Mouse (Mus musculus) CH12.LX (cell line): Measurements from ENCODE around the gene Mpped1.

ENCODE experiments used
- CTCF ChIP-seq, 2 experiments: IDR thresholded peaks in 1 of 2; conservative IDR thresholded peaks in 1 of 2; 2 replicates each; pipeline ENCODE4 v1.5.1; 2011 to 2012; ENCODE audit warnings: low read depth in 2 of 2, low read length in 2 of 2, improper control_type of control experiment in 1 of 2, inconsistent platforms in 1 of 2, mild to moderate bottlenecking in 1 of 2, moderate library complexity in 1 of 2
- EP300 ChIP-seq: IDR thresholded peaks from 2 replicates; pipeline ENCODE4 v1.6.1; 2011; ENCODE audit warnings: low read length, improper control_type of control experiment
- ETS1 ChIP-seq: conservative IDR thresholded peaks from 2 replicates; pipeline ENCODE4 v1.6.1; 2012; ENCODE audit warnings: low read depth, mild to moderate bottlenecking, inconsistent platforms, low read length, improper control_type of control experiment, moderate library complexity
- HCFC1 ChIP-seq: IDR thresholded peaks from 2 replicates; pipeline ENCODE4 v1.6.1; 2012; ENCODE audit warnings: low read depth, mild to moderate bottlenecking, inconsistent platforms, low read length, improper control_type of control experiment
- MAFK ChIP-seq: IDR thresholded peaks from 2 replicates; pipeline ENCODE4 v1.6.1; 2011; ENCODE audit warnings: low read length, improper control_type of control experiment; ENCODE audit not compliant: insufficient replicate concordance
- NELFE ChIP-seq: IDR thresholded peaks from 2 replicates; pipeline ENCODE4 v1.6.1; 2011; ENCODE audit warnings: low read depth, low read length, improper control_type of control experiment
- NRF1 ChIP-seq: IDR thresholded peaks from 2 replicates; pipeline ENCODE4 v1.6.1; 2014; ENCODE audit warnings: low read depth, mild to moderate bottlenecking, inconsistent platforms, low read length, improper control_type of control experiment, moderate library complexity
- POLR2A ChIP-seq: IDR thresholded peaks from 2 replicates; pipeline ENCODE4 v1.6.1; 2011; ENCODE audit warnings: low read depth, mild to moderate bottlenecking, improper control_type of control experiment, low read length
- TBP ChIP-seq: conservative IDR thresholded peaks from 2 replicates; pipeline ENCODE4 v1.6.1; 2011; ENCODE audit warnings: low read depth, low read length, improper control_type of control experiment
- USF1 ChIP-seq: IDR thresholded peaks from 2 replicates; pipeline ENCODE4 v1.6.1; 2014; ENCODE audit warnings: low read depth, mild to moderate bottlenecking, inconsistent platforms, low read length, improper control_type of control experiment
- USF2 ChIP-seq: conservative IDR thresholded peaks from 2 replicates; pipeline ENCODE4 v1.6.1; 2011; ENCODE audit warnings: low read depth, low read length, improper control_type of control experiment
- ZMIZ1 ChIP-seq: IDR thresholded peaks from 2 replicates; pipeline ENCODE4 v1.6.1; 2012; ENCODE audit warnings: low read depth, mild to moderate bottlenecking, inconsistent platforms, low read length, improper control_type of control experiment
- ZNF384 ChIP-seq: IDR thresholded peaks from 2 replicates; pipeline ENCODE4 v1.6.1; 2012; ENCODE audit warnings: low read depth, low read length, improper control_type of control experiment, inconsistent platforms

- TF ChIP-seq POLR2A (no peak), NELFE (no peak), NRF1 (no peak), ZNF384 (no peak), TBP (no peak), CTCF (conservative IDR thresholded peaks at IDR 0.05 in 1 of 2, IDR thresholded peaks at IDR 0.05 in 1 of 2; ENCODE audit: low read depth in 2 of 2, low read length in 2 of 2) (peak; percentile 65 to 71), ETS1 (no peak), MAFK (no peak), EP300 (no peak), ZMIZ1 (no peak), USF1 (no peak), USF2 (no peak), HCFC1 (no peak)
Observed at GRCm38 (mm10) chr15:83760683-83761082, 18.6 kb upstream of the Mpped1 start.
